Mouse (Mus musculus) G1E (cell line): ENCODE results near the gene Kmt2b.

Source experiments
- CTCF ChIP-seq: IDR thresholded peaks from 2 replicates; pipeline ENCODE4 v1.5.1; 2012; ENCODE audit warnings: low read depth, low read length, inconsistent platforms, mixed read lengths
- GATA1 ChIP-seq: IDR thresholded peaks from 2 replicates; pipeline ENCODE4 v1.6.1; 2012; ENCODE audit warnings: borderline replicate concordance, low read length, inconsistent platforms, mixed read lengths
- GATA2 ChIP-seq: IDR thresholded peaks from 2 replicates; pipeline ENCODE4 v1.6.1; 2012; ENCODE audit warnings: low read depth, low read length, inconsistent platforms, borderline replicate concordance

DNA sequence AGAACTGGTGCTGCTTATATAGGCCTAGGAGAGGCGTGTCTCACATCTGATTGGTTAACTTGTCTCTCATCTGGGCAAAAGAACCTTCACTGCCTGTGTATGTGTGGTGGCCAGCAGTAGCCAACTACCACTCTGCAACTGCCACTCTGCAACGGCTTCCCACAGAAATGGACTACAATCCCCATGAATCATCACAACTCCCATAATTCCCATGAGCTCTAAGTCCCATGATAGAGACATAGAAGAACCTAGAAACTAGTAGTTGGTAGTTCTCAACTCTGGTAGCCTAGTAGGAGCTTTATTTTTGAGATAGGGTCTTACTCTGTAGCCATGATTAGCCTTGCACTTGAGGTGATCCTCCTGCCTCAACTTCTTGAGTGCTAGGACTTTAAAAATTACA lies 38.6 kb downstream of the Kmt2b start:
- TF ChIP-seq GATA1 = no peak
- TF ChIP-seq CTCF = no peak
- no peak for TF ChIP-seq GATA2
